Mouse (Mus musculus) G1E (cell line): Measurements from ENCODE around the gene Xkr8. TPM values are rescaled to one million over a fixed set of nuclear protein-coding genes. Genes with fewer than 3 reads are reported as not detected.

Experiments
- ATAC-seq: 2 replicates; pipeline ENCODE4 v1.8.0; 2016; ENCODE audit warnings: mild to moderate bottlenecking; ENCODE audit not compliant: insufficient number of reproducible peaks, poor library complexity, low FRiP score, severe bottlenecking; ENCODE audit errors: extremely low read depth
- DNase-seq: peaks from one replicate; pipeline ENCODE4 v3.0.0; 2012; ENCODE audit warnings: low spot score
- H3K27me3 ChIP-seq: 2 replicates; pipeline ENCODE4 v1.6.1; 2012; ENCODE audit warnings: mild to moderate bottlenecking, low read length, inconsistent platforms; ENCODE audit not compliant: insufficient read depth
- H3K36me3 ChIP-seq: replicated peaks from 2 replicates; pipeline ENCODE3; 2012; ENCODE audit warnings: mild to moderate bottlenecking, inconsistent platforms
- H3K4me1 ChIP-seq: 2 replicates; pipeline ENCODE4 v1.6.1; 2012; ENCODE audit warnings: low read depth, low read length, inconsistent platforms, mixed read lengths; ENCODE audit not compliant: insufficient read depth
- H3K4me3 ChIP-seq: 2 replicates; pipeline ENCODE4 v1.5.1; 2012; ENCODE audit warnings: low read depth, mild to moderate bottlenecking, inconsistent platforms, low read length, moderate library complexity, mixed read lengths
- H3K9me3 ChIP-seq: replicated peaks from 2 replicates; pipeline ENCODE4 v1.6.1; 2012; ENCODE audit warnings: inconsistent platforms
- CTCF ChIP-seq: IDR thresholded peaks from 2 replicates; pipeline ENCODE4 v1.5.1; 2012; ENCODE audit warnings: low read depth, low read length, inconsistent platforms, mixed read lengths
- GATA1 ChIP-seq: IDR thresholded peaks from 2 replicates; pipeline ENCODE4 v1.6.1; 2012; ENCODE audit warnings: borderline replicate concordance, low read length, inconsistent platforms, mixed read lengths
- GATA2 ChIP-seq: IDR thresholded peaks from 2 replicates; pipeline ENCODE4 v1.6.1; 2012; ENCODE audit warnings: low read depth, low read length, inconsistent platforms, borderline replicate concordance
- POLR2AphosphoS5 ChIP-seq: IDR thresholded peaks from 2 replicates; pipeline ENCODE4 v1.6.1; 2012; ENCODE audit warnings: low read depth, low read length, inconsistent platforms; ENCODE audit not compliant: insufficient replicate concordance
- TAL1 ChIP-seq: conservative IDR thresholded peaks from 2 replicates; pipeline ENCODE4 v1.6.1; 2012; ENCODE audit warnings: low read depth, low read length, inconsistent platforms, mixed read lengths
- polyA plus RNA-seq: library from polyadenylated mRNA; stranded (reverse); fragments of >175 nt; gene quantifications from 2 replicates; pipeline ENCODE4 v1.2.3, GENCODE M21; 2012
- total RNA-seq, 2 experiments: library from RNA; stranded (forward) in 1 of 2; stranded (reverse) in 1 of 2; fragments of 200-1000 nt in 1 of 2; fragments of >200 nt in 1 of 2; fragmentation: Nextera tagmentation in 1 of 2; gene quantifications; 2 replicates each; pipeline ENCODE4 v1.2.3; 2014 to 2017

The Xkr8 gene
- total RNA-seq (2014; fragmentation: Nextera tagmentation) (0.75 and 1.2 TPM in 2 replicates), total RNA-seq (2017) (1.6 and 5.1 TPM in 2 replicates), polyA plus RNA-seq (0.17 and 0.46 TPM in 2 replicates)

- peak; percentile 79 for ATAC-seq
- Histone ChIP-seq H3K4me3 (peak within 1 kb of the TSS; percentile 86), H3K9me3 (no peaks in the 10 kb centered on the region), H3K4me1 (peaks cover 60% of the 10 kb centered on the region), H3K27me3 (no peaks in the 10 kb centered on the region; the same call in 1 of the 2 replicates), H3K36me3 (peaks cover 21% of the 10 kb centered on the region)
- TF ChIP-seq GATA2 = no peak
- TF ChIP-seq GATA1 = no peak
- no peak for TF ChIP-seq TAL1
- no peak for TF ChIP-seq CTCF
- DNase-seq = peak; percentile 96
These were observed at the start of gene Xkr8 for GRCm38 (mm10) chr4:132732148-132732684. Xkr8 (minus strand) TSS chr4:132732546.

DNA sequence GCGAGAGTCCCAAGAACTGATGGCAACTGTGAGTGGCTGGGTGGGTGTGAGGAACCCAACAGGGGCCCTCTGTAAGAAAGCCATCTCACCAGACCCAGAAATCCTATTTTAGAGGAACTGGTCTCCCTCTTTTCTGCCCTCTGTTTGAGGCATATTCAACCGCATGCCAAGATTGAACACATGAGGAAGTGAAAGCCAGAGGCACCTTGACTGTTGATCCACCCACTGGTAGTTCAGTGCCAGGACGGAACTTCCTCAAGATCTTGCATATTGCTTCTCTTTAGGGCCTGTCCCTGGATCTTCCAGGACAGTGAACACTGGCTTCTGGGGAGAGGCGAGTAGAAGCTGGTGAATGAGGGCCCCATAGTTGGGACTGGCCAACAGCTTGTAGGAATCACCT is 47.9 kb upstream of the Xkr8 start:
- no peak for ATAC-seq
- H3K9me3 ChIP-seq = no peaks in the 10 kb centered on the region
- no peak for DNase-seq
- no peak overlapping the region for H3K4me3 ChIP-seq
- TF ChIP-seq CTCF (no peak), POLR2AphosphoS5 (no peak), GATA1 (no peak)
- peaks cover 36% of the 10 kb centered on the region for H3K4me1 ChIP-seq
- H3K36me3 ChIP-seq = peaks cover 57% of the 10 kb centered on the region
- no peaks in the 10 kb centered on the region for H3K27me3 ChIP-seq

DNA sequence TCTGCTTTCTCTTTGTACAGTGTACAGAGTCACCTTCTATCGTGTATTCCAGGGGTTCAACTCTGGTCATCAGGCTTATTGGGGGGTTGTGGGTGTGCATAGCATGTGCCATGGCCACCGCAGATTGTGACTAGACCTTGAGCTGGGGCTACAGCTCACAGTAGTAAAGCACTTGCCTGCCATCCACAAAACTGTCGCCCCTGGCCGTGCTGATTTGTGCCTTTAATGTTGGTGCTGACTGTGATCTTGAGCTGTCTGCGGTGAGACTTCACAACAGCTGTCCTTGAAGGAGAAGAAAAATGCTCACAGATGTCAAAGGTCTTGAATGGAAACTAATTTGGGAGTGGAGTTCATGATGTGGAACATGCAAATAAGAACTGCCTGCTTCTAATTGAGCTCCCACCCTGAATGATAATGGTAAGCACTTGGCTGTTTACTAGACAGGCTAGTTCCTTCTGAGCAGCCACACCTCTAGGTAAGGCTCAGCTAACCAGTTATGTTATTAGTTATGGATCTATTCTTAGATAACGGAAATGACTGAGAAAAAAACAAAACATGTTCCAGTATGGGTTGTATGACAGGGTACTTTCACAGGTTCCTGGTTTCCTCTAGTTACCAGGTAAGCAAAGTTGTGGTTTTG is 46.3 kb upstream of the Xkr8 start:
- H3K4me1 ChIP-seq = peaks cover 28% of the 10 kb centered on the region
- TF ChIP-seq CTCF (no peak), POLR2AphosphoS5 (no peak), GATA2 (no peak), GATA1 (no peak), TAL1 (no peak)
- no peak overlapping the region for H3K4me3 ChIP-seq
- DNase-seq = no peak
- H3K27me3 ChIP-seq = no peaks in the 10 kb centered on the region
- H3K9me3 ChIP-seq = no peaks in the 10 kb centered on the region
- no peak for ATAC-seq
- peaks cover 73% of the 10 kb centered on the region for H3K36me3 ChIP-seq

DNA sequence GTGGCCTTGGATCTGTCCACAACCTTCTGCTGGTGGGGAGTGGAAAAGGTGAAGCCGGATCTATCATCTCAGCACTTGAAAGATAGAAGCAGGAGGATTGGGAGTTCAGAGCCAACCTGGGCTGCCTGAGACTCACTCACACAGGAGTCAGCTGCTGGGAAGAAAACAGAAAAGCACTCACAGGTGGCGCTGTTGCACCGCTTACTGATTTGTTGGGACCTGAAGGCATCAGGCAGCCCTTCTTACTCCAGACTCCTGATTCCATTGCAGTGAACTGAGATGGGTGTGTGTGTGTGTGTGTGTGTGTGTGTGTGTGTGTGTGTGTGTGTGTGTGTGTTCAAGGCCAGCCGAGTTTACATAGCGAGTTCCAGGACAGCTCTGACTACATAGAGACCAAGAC is 44.4 kb upstream of the Xkr8 start:
- Histone ChIP-seq H3K36me3 (peaks cover 92% of the 10 kb centered on the region), H3K4me3 (no peak overlapping the region), H3K27me3 (no peaks in the 10 kb centered on the region), H3K9me3 (no peaks in the 10 kb centered on the region), H3K4me1 (peaks cover 30% of the 10 kb centered on the region)
- no peak for ATAC-seq
- no peak for DNase-seq
- 0 out of 2 replicates have a peak, but pooled peaks have one; percentile 7 for TF ChIP-seq CTCF
- TF ChIP-seq GATA1 = no peak

DNA sequence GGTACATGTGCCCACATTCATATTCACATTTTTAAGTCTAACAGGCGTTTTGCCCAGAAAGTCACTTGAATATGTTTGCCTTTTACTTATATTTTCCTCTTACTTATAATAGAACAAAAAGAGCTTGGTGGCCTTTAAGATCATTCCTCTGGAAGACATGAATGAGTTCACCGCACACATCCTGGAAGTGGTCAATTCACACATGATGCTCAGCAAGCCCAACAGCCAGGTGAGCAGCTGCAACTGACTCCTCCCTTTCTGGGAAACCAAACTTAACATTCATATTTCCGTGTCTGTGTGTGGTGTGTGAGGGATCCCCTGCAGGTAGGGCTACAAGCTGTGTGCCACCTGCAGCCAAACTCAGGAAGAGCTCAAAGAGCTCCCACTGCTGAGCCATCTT is 42.6 kb upstream of the Xkr8 start:
- DNase-seq (no peak), ATAC-seq (no peak)
- Histone ChIP-seq H3K36me3 (peaks cover 99% of the 10 kb centered on the region), H3K4me3 (no peak overlapping the region), H3K27me3 (no peaks in the 10 kb centered on the region), H3K4me1 (peaks cover 35% of the 10 kb centered on the region), H3K9me3 (no peaks in the 10 kb centered on the region)
- TF ChIP-seq GATA2 (no peak), GATA1 (no peak), TAL1 (no peak), POLR2AphosphoS5 (no peak), CTCF (no peak)

- peaks cover 75% of the 10 kb centered on the region for H3K36me3 ChIP-seq
- ATAC-seq (no peak), DNase-seq (no peak)
These were observed 39.4 kb upstream of the Xkr8 start for GRCm38 (mm10) chr4:132771776-132772175.

More at GRCm38 (mm10) chr4:132771776-132772175, 39.4 kb upstream of the Xkr8 start:
- Histone ChIP-seq H3K9me3 (no peaks in the 10 kb centered on the region), H3K27me3 (no peaks in the 10 kb centered on the region), H3K4me3 (no peak overlapping the region), H3K4me1 (peaks cover 40% of the 10 kb centered on the region)
- TF ChIP-seq GATA2 = no peak
